Mouse (Mus musculus) cerebellum, postnatal 10 days (tissue): ENCODE results near the gene Gnat2.
A peak's percentile ranks its signal among the peaks of the same experiment; 100 is the strongest.

Experiments
- DNase-seq, 2 experiments: peaks; one replicate each; pipeline ENCODE4 v3.0.0; 2021; ENCODE audit warnings: mixed read lengths in 2 of 2

Gnat2 gene

GRCm38 (mm10) chr3:108121101-108121500 lies 28.5 kb downstream of the Gnat2 start:
- no peak for DNase-seq

GRCm38 (mm10) chr3:108123242-108123641 lies 30.7 kb downstream of the Gnat2 start:
- no peak for DNase-seq

- no peak for DNase-seq
These were observed 31.5 kb downstream of the Gnat2 start for GRCm38 (mm10) chr3:108124131-108124530.

- no peak for DNase-seq
These were observed 33.7 kb downstream of the Gnat2 start for GRCm38 (mm10) chr3:108126327-108126726.

GRCm38 (mm10) chr3:108128520-108128919 lies 35.9 kb downstream of the Gnat2 start:
- DNase-seq: no peak

GRCm38 (mm10) chr3:108129367-108129766 lies 36.8 kb downstream of the Gnat2 start:
- DNase-seq: no peak

- DNase-seq: no peak
These were observed 37.2 kb downstream of the Gnat2 start for GRCm38 (mm10) chr3:108129804-108130203.

- no peak for DNase-seq
These were observed 38.6 kb downstream of the Gnat2 start for GRCm38 (mm10) chr3:108131216-108131615.

- no peak for DNase-seq
These were observed 39.2 kb downstream of the Gnat2 start for GRCm38 (mm10) chr3:108131821-108132220.

- DNase-seq: no peak
These were observed 39.9 kb downstream of the Gnat2 start for GRCm38 (mm10) chr3:108132484-108132883.

- no peak for DNase-seq
These were observed 42.1 kb downstream of the Gnat2 start for GRCm38 (mm10) chr3:108134701-108135100.

GRCm38 (mm10) chr3:108139113-108139512 lies 46.5 kb downstream of the Gnat2 start:
- DNase-seq: no peak

GRCm38 (mm10) chr3:108140786-108141185 lies 48.2 kb downstream of the Gnat2 start:
- DNase-seq: no peak

GRCm38 (mm10) chr3:108145534-108146445 lies 53.2 kb downstream of the Gnat2 start, which contains the start of gene Gnai3:
Gene Gnai3 (minus strand): TSS chr3:108146146.
- peak; percentile 93 to 94 for DNase-seq

- no peak for DNase-seq
These were observed 54.1 kb downstream of the Gnat2 start for GRCm38 (mm10) chr3:108146671-108147070.

GRCm38 (mm10) chr3:108147386-108148235 lies 55.0 kb downstream of the Gnat2 start:
- peak; percentile 93 to 94 for DNase-seq
